Mouse (Mus musculus) testis, adult 2 months (tissue): ENCODE data around the gene Gga2.

Experiments
- CTCF ChIP-seq: fragments of 200-500 bp; IDR thresholded peaks from 2 replicates; pipeline ENCODE4 v1.5.1; 2012; ENCODE audit warnings: low read depth, mild to moderate bottlenecking, inconsistent platforms, low read length, moderate library complexity; ENCODE audit not compliant: control insufficient read depth, insufficient read depth, insufficient replicate concordance
- POLR2A ChIP-seq: fragments of 200-500 bp; IDR thresholded peaks from 2 replicates; pipeline ENCODE4 v1.6.1; 2012; ENCODE audit warnings: low read depth, mild to moderate bottlenecking, inconsistent platforms, low read length, moderate library complexity; ENCODE audit not compliant: control insufficient read depth

DNA sequence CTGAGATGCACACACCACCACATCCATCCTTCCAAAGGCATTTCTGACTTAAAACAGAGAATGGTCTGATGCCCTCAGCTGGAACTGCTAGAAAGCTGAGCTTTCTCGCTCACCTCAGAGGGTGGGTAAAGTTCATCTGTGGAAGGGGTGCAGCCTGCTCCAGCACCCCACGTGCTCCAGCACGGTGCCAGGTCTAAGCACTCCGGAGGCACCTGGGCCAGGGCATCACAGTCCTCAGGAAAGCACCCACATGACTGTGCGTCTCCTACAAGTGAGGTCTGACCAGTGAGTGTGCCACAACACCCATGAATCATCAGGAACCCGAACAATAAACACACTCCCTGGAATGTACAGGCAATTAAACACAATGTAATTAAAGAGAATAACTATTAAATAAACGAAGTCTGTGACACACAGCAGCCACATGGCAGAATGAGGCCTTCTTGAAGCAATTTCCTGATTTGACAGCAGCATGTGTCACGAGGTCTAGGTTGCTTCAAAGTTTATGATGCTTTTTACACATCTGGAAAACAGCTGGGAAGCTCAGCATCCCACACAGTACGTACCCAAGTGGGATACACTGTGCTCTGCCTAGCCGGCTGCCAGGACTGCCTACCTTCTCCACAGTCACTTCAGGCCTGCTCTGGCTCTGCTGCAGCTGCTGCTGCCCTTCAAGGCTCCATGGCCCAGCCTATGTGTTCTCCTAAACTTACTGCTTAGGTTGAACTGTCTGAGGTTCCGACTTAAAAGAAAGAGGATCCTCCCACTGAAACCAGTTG is 65.9 kb downstream of the Gga2 start:
- TF ChIP-seq POLR2A (no peak), CTCF (no peak)
